Mouse (Mus musculus): Measurements from ENCODE around the gene Gstm5. TPM values are rescaled to one million over a fixed set of nuclear protein-coding genes. Genes with fewer than 3 reads are reported as not detected.
"Not testable (repeated sequence)": the region's sequence is repeated elsewhere in the genome, so short reads cannot be mapped to it uniquely, and the experiment has no call there.

The Gstm5 gene
- 208 and 219 TPM in 2 replicates for polyA plus RNA-seq (2016; fragmentation: Nextera tagmentation; extraction: Ambion mirVana)

DNA sequence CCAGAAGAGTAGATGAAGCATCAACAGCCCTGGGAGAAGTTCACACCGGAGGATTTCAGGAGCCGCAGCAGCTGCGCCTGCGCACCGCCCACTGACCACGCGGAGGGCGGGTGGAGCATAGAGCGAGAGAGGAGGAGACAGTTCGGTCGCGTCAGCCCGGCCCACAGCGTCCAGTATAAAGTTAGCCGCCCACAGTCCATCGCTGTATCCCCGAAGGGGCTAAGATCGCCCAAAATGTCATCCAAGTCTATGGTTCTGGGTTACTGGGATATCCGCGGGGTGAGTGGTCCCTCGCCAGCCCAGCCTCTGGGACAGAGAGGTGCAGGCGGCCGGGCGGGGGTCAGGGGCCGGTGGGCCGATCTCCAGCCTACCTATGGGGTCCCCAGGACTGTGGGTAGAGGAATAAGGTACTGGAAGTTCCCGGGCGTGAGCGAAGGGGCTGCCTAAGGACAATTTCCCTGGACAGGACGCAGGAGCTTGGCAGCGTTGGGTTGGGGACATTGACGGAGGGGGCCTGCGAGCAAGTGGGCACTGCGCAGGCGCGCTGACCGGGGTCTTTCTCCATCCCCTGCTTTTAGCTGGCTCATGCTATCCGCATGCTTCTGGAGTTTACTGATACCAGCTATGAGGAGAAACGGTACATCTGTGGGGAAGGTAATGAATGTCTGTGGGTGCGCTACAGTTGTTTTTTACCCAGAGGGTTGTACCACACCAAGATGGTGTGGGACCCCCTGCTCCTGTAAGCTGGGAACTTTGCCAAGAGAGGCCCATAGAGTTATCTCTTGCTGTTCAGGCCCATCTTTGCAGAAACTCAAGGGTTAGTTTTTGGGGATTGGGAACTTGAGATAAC lies at the start of gene Gstm5:
Gene Gstm5 (plus strand): TSS at position 102 of the 850 bp plus-strand sequence.
- peaks cover 15% of the 10 kb centered on the region for H3K4me1 ChIP-seq
- H3K4me3 ChIP-seq, result peak within 1 kb of the TSS; percentile 86
- WGBS, result 5% methylated on average over 40 of the region's 40 CpGs
- DNase-seq (ENCODE audit: low spot score), result peak; percentile 89
- H3K36me3 ChIP-seq (replicated peaks), result peaks cover 31% of the 10 kb centered on the region
- H3K9me3 ChIP-seq, result no peaks in the 10 kb centered on the region
- H3K27me3 ChIP-seq (replicated peaks; ENCODE audit: low read depth, poor library complexity, severe bottlenecking), result no peaks in the 10 kb centered on the region
- H3K27ac ChIP-seq (replicated peaks), result peak within 1 kb of the TSS; percentile 95

DNA sequence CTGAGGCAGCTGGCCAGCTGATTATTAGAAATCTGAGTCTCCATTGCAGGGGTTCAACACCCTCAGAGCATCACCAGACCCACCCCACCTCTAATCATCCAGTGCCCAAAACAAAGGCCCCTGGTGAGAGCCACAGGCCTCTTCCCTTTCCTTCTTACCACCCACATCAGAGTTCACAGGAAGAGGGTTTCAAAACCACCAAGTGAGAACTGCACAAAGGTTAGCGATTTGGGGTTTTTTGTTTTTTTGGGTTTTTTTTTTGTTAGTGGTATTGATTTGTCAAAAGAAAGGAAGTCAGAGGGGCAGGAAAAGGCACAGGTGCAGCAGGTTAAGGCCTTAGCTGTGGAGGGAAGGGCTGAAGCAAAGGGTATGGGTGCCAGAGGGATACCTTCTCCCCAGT lies 49.4 kb upstream of the Gstm5 start:
- H3K4me1 ChIP-seq, result peaks cover 33% of the 10 kb centered on the region
- H3K27ac ChIP-seq (replicated peaks), result no peak overlapping the region
- H3K27me3 ChIP-seq (replicated peaks; ENCODE audit: low read depth, poor library complexity, severe bottlenecking), result no peaks in the 10 kb centered on the region
- WGBS, result 82% methylated on average over 1 of the region's 1 CpGs
- H3K9me3 ChIP-seq, result no peaks in the 10 kb centered on the region
- DNase-seq (ENCODE audit: low spot score), result no peak
- H3K36me3 ChIP-seq (replicated peaks), result no peaks in the 10 kb centered on the region
- H3K4me3 ChIP-seq, result no peak overlapping the region

DNA sequence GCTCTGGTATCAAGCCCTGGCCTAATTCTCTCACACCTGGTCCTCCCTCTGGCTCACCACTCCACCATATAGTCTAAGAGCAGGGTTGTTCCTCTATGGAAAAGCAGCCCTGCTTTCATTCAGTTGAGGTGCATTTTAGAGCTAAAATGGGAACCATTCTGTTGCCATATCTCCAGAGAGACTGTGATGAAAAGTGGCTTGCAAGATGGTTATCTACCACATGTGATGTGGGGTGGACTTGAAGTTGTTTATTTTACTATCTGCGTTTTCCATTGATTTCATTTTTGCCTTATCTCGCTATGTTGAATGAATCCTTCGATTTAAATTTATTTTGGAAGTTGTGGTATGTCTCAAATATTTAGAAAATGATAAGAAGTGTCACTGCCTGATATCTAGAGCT lies 48.8 kb upstream of the Gstm5 start:
- no peak overlapping the region for H3K4me3 ChIP-seq
- 78% methylated on average over 3 of the region's 3 CpGs for WGBS
- no peaks in the 10 kb centered on the region for H3K9me3 ChIP-seq
- no peaks in the 10 kb centered on the region for H3K27me3 ChIP-seq (replicated peaks; ENCODE audit: low read depth, poor library complexity, severe bottlenecking)
- H3K4me1 ChIP-seq, result peaks cover 30% of the 10 kb centered on the region
- DNase-seq (ENCODE audit: low spot score), result no peak
- H3K36me3 ChIP-seq (replicated peaks), result no peaks in the 10 kb centered on the region
- H3K27ac ChIP-seq (replicated peaks), result no peak overlapping the region

- WGBS, result 34% methylated on average over 4 of the region's 4 CpGs
- H3K36me3 ChIP-seq (replicated peaks), result no peaks in the 10 kb centered on the region
- H3K9me3 ChIP-seq, result no peaks in the 10 kb centered on the region
- H3K4me3 ChIP-seq, result no peak overlapping the region
- H3K27me3 ChIP-seq (replicated peaks; ENCODE audit: low read depth, poor library complexity, severe bottlenecking), result no peaks in the 10 kb centered on the region
- peaks cover 30% of the 10 kb centered on the region for H3K4me1 ChIP-seq
- DNase-seq (ENCODE audit: low spot score), result no peak
- peak overlapping the region; percentile 27; the same call in 1 of the 2 replicates for H3K27ac ChIP-seq (replicated peaks)
These were observed 47.5 kb upstream of the Gstm5 start for GRCm38 (mm10) chr3:107848126-107848525.

DNA sequence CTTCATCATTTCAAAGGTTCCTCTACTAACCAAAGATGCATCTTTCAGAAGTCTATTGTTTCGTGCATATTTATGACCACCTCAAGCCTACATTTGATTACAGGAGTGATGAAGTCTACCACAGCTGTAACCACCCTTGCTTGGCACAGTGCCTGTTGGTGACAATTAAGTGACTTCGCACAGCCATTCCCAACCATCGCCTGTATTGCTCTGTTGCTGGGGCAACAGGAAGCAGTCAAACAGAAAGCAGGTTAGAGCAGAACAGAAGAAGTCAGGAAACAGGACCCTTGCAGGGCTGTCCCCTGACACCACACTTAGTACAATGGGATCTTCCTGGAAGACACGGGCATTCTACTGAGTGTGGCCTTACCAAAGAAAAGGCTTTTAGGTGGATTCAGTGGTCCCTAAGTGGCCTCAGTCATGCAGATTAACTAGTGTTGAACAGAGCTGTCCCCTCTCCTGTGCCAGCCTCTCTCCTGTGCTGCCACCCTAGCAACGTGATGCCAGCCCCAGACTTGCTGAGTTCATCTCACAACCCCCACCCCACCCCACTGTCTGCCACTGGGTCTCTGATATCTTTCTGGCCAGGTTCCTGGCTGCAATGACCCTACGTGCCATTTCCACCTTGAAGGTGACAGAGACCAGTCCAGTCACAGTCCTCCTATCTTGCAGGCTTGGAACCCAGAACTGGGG lies 46.5 kb upstream of the Gstm5 start:
- H3K4me1 ChIP-seq, result peaks cover 30% of the 10 kb centered on the region
- no peaks in the 10 kb centered on the region for H3K9me3 ChIP-seq
- H3K27ac ChIP-seq (replicated peaks), result no peak overlapping the region
- H3K27me3 ChIP-seq (replicated peaks; ENCODE audit: low read depth, poor library complexity, severe bottlenecking), result no peaks in the 10 kb centered on the region
- H3K4me3 ChIP-seq, result no peak overlapping the region
- no peaks in the 10 kb centered on the region for H3K36me3 ChIP-seq (replicated peaks)
- WGBS, result 80% methylated on average over 6 of the region's 6 CpGs
- no peak for DNase-seq (ENCODE audit: low spot score)

DNA sequence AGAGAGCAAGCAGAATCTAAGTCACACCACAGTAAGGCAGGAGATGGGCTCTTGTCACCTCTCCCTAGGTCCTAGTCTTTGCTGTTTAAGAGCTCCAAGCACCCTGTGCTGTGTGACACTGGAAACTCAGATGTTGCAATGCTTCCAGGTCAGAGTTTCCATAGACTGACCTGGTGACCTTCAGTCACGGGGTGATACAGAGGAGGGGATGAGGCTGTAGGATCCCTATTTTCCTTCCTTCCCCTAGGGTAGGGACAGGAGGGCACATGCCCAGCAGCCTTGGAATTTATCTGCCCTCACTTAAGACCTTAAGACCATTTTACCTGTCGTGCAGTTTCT lies 46.0 kb upstream of the Gstm5 start:
- no peak for DNase-seq (ENCODE audit: low spot score)
- Histone ChIP-seq H3K4me3 (no peak overlapping the region), H3K9me3 (no peaks in the 10 kb centered on the region), H3K27me3 (replicated peaks; ENCODE audit: low read depth, poor library complexity, severe bottlenecking) (no peaks in the 10 kb centered on the region), H3K36me3 (replicated peaks) (no peaks in the 10 kb centered on the region), H3K4me1 (peaks cover 32% of the 10 kb centered on the region), H3K27ac (replicated peaks) (no peak overlapping the region)
- 66% methylated on average over 2 of the region's 2 CpGs for WGBS

DNA sequence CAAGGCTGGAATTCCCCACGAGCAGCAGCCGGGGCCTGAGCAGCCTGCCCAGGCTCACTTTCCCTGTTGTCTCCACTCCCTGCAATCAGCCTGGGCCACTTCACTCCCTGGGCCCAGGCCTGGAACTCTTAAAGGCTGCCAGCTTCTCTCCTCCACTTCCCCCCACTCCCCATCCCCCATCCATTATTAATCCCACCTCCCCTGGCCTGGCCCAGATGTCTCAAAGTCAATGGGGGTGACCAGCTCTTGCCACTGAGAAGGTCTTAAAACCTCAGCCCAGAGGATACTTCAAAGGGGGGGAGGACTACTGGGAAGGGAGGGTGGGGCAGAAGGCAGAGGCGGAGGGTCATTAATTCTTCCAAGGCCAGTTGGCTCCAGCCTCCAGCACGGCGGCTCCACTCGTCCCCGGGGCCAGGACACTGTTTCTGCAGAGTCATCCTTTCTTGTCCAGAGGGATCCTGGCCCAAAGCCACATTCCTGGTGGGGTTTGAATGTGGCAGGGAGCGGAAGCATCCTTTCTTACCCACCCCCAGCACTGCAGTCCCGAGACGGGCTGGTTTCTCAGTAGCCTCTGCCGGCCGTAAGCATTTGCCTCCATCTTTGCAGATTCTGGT lies 45.1 kb upstream of the Gstm5 start:
- peak overlapping the region; percentile 37 for H3K4me3 ChIP-seq
- H3K36me3 ChIP-seq (replicated peaks), result no peaks in the 10 kb centered on the region
- peaks cover 38% of the 10 kb centered on the region for H3K4me1 ChIP-seq
- 22% methylated on average over 12 of the region's 12 CpGs for WGBS
- peak overlapping the region; percentile 77 for H3K27ac ChIP-seq (replicated peaks)
- H3K27me3 ChIP-seq (replicated peaks; ENCODE audit: low read depth, poor library complexity, severe bottlenecking), result no peaks in the 10 kb centered on the region
- peak; percentile 56 for DNase-seq (ENCODE audit: low spot score)
- no peaks in the 10 kb centered on the region for H3K9me3 ChIP-seq

DNA sequence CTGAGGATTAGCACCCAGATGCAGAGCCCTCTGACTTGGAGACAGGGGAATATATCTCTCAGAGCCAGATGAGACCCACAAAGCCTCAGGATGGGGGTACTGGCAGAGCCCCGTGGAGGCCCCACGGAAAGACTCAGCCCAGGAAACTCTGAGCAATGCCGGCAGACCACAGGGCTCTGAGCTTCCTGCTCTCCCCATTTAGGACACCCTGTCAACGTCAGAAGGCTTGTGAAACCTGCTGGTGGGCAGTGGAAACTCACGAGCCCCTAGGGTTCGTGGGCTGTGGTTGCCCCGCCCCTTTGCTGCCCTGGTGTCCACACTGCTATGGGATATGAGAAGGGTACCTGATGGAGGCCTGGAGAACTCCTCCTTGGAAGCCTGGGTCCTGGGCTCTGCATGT lies 42.8 kb upstream of the Gstm5 start:
- Histone ChIP-seq H3K4me1 (peaks cover 40% of the 10 kb centered on the region), H3K4me3 (no peak overlapping the region), H3K36me3 (replicated peaks) (no peaks in the 10 kb centered on the region), H3K27ac (replicated peaks) (peak overlapping the region; percentile 32; the same call in 1 of the 2 replicates), H3K9me3 (no peaks in the 10 kb centered on the region), H3K27me3 (replicated peaks; ENCODE audit: low read depth, poor library complexity, severe bottlenecking) (no peaks in the 10 kb centered on the region)
- DNase-seq (ENCODE audit: low spot score), result no peak
- WGBS, result 69% methylated on average over 7 of the region's 7 CpGs

DNA sequence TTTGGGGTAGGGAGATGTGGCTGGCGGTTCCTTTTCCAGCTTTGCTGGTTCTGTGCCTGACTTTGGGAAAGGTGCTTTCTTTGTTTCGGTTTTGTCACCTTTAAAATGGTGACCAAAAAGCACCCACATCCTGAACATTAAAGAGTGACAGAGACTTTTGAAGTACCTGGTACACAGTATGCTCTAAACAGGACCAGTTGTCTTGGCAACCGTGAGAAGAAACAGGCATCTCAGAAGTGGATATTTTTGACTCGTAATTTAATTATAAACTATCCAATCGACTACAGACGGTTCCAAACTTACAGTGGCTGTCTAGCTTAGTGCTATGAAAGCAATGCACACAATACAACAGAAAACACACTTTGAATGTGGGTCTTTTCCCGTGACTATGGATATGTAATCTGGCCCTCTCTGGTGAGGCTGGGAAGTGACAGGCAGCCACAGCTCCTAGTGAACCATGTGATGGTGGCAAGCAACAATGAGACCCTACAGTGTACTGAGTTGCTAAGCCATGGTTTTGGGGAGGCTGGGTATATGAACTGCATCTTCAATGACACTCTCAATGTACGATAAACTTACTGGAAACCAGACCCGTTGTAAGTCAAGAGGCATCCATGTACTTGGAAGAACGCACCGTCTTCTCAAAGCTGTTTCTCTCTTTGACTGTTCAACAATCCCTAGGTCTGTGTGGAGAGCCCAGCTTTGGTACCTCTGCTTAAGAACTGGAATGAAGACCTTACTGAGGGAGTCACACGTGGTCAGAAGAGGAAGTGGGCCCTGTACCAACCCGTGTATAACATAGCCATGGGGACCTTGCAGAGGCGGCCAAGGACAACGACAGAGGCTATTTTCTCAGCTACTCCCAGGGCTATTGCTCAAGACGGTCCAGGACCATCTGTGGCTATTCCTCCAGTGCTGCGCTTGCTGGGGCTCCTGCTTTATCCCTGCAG lies 42.1 kb upstream of the Gstm5 start:
- Histone ChIP-seq H3K36me3 (replicated peaks) (no peaks in the 10 kb centered on the region), H3K27ac (replicated peaks) (peak overlapping the region; percentile 32; the same call in 1 of the 2 replicates), H3K9me3 (no peaks in the 10 kb centered on the region), H3K4me1 (peaks cover 38% of the 10 kb centered on the region), H3K4me3 (no peak overlapping the region), H3K27me3 (replicated peaks; ENCODE audit: low read depth, poor library complexity, severe bottlenecking) (no peaks in the 10 kb centered on the region)
- WGBS, result 88% methylated on average over 17 of the region's 17 CpGs
- DNase-seq (ENCODE audit: low spot score), result no peak

DNA sequence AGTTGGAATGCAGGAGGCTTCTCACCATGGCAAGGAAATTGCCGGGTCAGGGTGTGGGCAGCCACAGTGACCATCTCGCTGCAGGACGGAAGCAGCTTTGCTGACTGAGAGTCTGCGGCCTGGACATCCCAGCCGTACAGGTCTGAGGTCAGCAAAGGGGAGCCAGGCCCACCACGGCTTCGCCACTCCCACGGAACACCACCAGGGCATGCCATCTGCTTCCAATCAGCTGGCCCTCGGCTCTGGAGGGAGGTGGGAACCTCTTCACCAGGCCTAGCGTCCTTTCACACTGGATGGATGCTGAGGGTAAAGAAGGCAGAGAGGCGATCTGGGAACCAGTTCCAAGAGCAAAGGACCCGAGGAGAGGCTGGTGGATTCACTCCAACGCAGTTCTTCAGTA lies 40.3 kb upstream of the Gstm5 start:
- peaks cover 24% of the 10 kb centered on the region for H3K4me1 ChIP-seq
- peak overlapping the region; percentile 63 for H3K27ac ChIP-seq (replicated peaks)
- 50% methylated on average over 13 of the region's 13 CpGs for WGBS

DNA sequence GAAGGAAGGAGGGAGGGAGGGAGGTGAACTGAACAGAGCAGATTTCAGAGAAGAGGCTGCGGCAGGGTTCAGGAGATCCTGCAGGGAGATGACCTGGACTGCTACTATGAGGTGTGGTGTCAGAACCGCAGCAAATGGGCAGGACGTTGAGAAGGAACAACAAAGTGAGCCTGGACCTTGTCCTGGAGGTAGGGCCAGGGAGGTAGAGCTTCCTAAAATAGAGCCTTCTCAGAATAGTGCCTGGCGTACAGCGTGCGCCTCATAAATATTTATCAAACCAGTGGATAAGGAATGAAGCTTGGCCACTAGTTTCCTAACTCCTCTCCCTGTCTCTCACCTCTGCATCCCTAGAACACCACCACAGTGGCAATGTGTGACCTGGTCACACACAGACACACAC lies 38.0 kb upstream of the Gstm5 start:
- WGBS, result 66% methylated on average over 6 of the region's 6 CpGs
- Histone ChIP-seq H3K4me3 (no peak overlapping the region), H3K4me1 (peaks cover 17% of the 10 kb centered on the region), H3K36me3 (replicated peaks) (no peaks in the 10 kb centered on the region), H3K27ac (replicated peaks) (no peak overlapping the region), H3K9me3 (no peaks in the 10 kb centered on the region), H3K27me3 (replicated peaks; ENCODE audit: low read depth, poor library complexity, severe bottlenecking) (no peaks in the 10 kb centered on the region)
- no peak for DNase-seq (ENCODE audit: low spot score)

More for the DNA sequence above, 40.3 kb upstream of the Gstm5 start:
- DNase-seq (ENCODE audit: low spot score), result peak; percentile 54
- Histone ChIP-seq H3K27me3 (replicated peaks; ENCODE audit: low read depth, poor library complexity, severe bottlenecking) (no peaks in the 10 kb centered on the region), H3K36me3 (replicated peaks) (no peaks in the 10 kb centered on the region), H3K4me3 (no peak overlapping the region), H3K9me3 (no peaks in the 10 kb centered on the region)

DNA sequence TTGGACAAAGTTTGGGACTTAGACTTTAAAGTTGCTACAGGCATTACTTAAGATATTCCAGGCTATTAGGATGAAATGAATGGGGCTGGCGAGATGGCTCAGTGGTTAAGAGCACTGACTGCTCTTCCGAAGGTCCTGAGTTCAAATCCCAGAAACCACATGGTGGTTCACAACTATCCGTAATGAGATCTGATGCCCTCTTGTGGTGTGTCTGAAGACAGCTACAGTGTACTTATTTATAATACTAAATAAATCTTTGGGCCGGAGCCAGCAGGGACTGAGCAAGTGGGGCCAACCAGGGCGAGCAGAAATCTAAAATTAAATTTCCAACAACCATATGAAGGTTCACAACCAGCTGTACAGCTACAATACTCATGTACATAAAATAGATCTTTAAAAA lies 34.1 kb upstream of the Gstm5 start:
- not testable (repeated sequence) for H3K36me3 ChIP-seq (replicated peaks); H3K4me3 ChIP-seq; H3K27me3 ChIP-seq (replicated peaks; ENCODE audit: low read depth, poor library complexity, severe bottlenecking); H3K27ac ChIP-seq (replicated peaks); DNase-seq (ENCODE audit: low spot score); H3K9me3 ChIP-seq; H3K4me1 ChIP-seq
- WGBS, result 83% methylated on average over 5 of the region's 5 CpGs

Data from embryonic facial prominence, embryonic 10.5 days (tissue).